Mouse (Mus musculus) midbrain, embryonic 15.5 days (tissue): ENCODE measurements around the gene Pmm1. TPM values are rescaled to one million over a fixed set of nuclear protein-coding genes. Genes with fewer than 3 reads are reported as not detected.

Source experiments
- ATAC-seq: fragments of 200-750 bp; cut with Nextera tagmentation; replicated peaks from 2 replicates; pipeline ENCODE4 v1.8.0; 2017; ENCODE audit warnings: moderate TSS enrichment
- H3K27ac ChIP-seq: fragments of 300-500 bp; sonication (generic); 2 replicates; pipeline ENCODE4 v1.5.1; 2015; ENCODE audit warnings: mild to moderate bottlenecking, inconsistent platforms
- H3K27me3 ChIP-seq: fragments of 300-500 bp; sonication (generic); replicated peaks from 2 replicates; pipeline ENCODE4 v1.6.1; 2015; ENCODE audit warnings: inconsistent platforms
- H3K36me3 ChIP-seq: fragments of 300-500 bp; sonication (generic); replicated peaks from 2 replicates; pipeline ENCODE4 v1.6.1; 2015; ENCODE audit warnings: inconsistent platforms
- H3K4me1 ChIP-seq: fragments of 300-500 bp; sonication (generic); 2 replicates; pipeline ENCODE4 v1.6.1; 2015; ENCODE audit warnings: inconsistent platforms
- H3K4me2 ChIP-seq: fragments of 300-500 bp; sonication (generic); 2 replicates; pipeline ENCODE4 v1.6.1; 2015; ENCODE audit warnings: inconsistent platforms, mild to moderate bottlenecking, moderate library complexity
- H3K4me3 ChIP-seq: fragments of 300-500 bp; sonication (generic); 2 replicates; pipeline ENCODE4 v1.5.1; 2015; ENCODE audit warnings: mild to moderate bottlenecking, inconsistent platforms
- H3K9ac ChIP-seq: fragments of 300-500 bp; sonication (generic); 2 replicates; pipeline ENCODE4 v1.6.1; 2015; ENCODE audit warnings: mild to moderate bottlenecking, inconsistent platforms
- H3K9me3 ChIP-seq: fragments of 300-500 bp; sonication (generic); 2 replicates; pipeline ENCODE4 v1.6.1; 2016; ENCODE audit warnings: inconsistent platforms
- WGBS: fragments of 180-500 bp; shearing (Covaris S2); methylation state at CpG from one replicate; pipeline ENCODE4 v1.1.7; 2015; ENCODE audit warnings: mixed read lengths; 5-methylcytosine and 5-hydroxymethylcytosine counted together
- polyA plus RNA-seq: library from polyadenylated mRNA; unstranded; fragments of >200 nt; fragmentation: Nextera tagmentation; extraction: Ambion mirVana; gene quantifications from 2 replicates; pipeline ENCODE4 v1.2.1, GENCODE M21; 2015

Pmm1 gene
- polyA plus RNA-seq, 1 experiment from 2014 or later = 84.3 TPM

DNA sequence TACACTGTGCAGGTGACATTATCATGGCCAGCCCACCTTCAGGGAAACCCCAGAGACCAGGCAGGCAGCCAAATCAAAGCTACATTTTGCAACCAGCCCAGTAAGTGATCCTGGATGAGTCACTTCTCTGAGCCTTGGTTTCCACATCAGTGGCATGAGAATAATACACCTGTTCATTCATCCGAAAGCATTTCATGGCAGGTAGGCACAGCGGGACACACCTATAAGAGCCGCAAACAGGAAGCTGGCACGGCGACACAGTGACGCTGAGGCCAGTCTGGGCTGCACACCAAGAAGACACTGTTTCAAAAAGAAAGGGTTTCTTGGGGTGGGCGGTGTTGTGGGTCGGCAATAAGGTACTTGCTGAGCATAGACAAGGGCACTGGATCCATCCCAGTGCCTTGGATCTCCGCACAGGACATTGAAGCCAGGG, 6.6 kb downstream of the Pmm1 start:
- H3K9me3 ChIP-seq = no peaks in the 10 kb centered on the region
- H3K4me2 ChIP-seq = no peak overlapping the region
- no peak for ATAC-seq
- H3K27me3 ChIP-seq = no peaks in the 10 kb centered on the region
- peaks cover 32% of the 10 kb centered on the region for H3K36me3 ChIP-seq
- no peak overlapping the region for H3K9ac ChIP-seq
- 97% methylated on average over 9 of the region's 9 CpGs for WGBS
- H3K27ac ChIP-seq = no peak overlapping the region
- no peak overlapping the region for H3K4me3 ChIP-seq
- H3K4me1 ChIP-seq = no peaks in the 10 kb centered on the region; the same call in 1 of the 2 replicates

DNA sequence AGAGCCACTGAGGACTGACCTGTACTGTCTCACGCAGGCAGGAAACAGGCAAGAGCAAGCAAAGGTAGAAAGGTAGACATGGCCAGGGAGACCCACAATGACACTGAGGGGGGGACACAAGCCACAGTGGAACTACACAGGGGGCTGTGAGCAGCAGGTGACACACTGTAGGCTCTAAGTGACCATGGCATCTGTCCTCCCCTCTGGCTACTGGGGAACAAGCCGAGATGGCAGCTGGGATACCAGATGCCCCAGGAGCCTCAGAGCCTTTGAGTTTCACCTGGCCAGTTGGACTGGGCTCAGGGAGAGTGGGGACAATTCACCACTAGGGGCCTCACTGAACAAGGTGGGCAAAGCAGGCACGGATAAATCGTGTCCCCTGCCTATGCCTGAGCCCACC, 8.4 kb downstream of the Pmm1 start:
- no peak for ATAC-seq
- no peaks in the 10 kb centered on the region for H3K4me1 ChIP-seq
- H3K27ac ChIP-seq = no peak overlapping the region
- H3K36me3 ChIP-seq = peaks cover 34% of the 10 kb centered on the region
- WGBS = 93% methylated on average over 4 of the region's 4 CpGs
- no peak overlapping the region for H3K9ac ChIP-seq
- no peak overlapping the region for H3K4me2 ChIP-seq
- no peaks in the 10 kb centered on the region for H3K9me3 ChIP-seq
- H3K4me3 ChIP-seq = no peak overlapping the region
- H3K27me3 ChIP-seq = no peaks in the 10 kb centered on the region

DNA sequence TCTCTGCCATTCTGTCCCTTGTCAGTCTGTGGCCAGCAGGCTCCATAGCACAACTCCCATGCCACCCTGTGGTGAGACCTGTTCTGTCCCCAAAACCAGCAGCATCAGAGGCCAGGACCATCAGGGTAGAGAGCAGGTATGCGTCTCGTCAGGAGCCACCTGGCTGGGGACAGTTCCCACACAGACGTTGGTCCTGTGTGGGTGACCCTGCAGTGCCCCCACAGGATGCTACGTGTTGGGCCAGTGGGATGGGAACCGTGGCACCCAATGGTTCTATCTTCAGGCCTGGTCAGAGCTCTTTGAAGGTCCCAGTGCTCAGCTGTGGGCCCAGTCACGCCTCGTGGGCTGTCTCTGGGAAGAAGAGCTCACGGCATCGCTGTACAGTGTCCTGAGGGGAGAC, 9.6 kb downstream of the Pmm1 start:
- WGBS = 92% methylated on average over 9 of the region's 9 CpGs
- no peaks in the 10 kb centered on the region for H3K27me3 ChIP-seq
- peaks cover 42% of the 10 kb centered on the region for H3K36me3 ChIP-seq

GRCm38 (mm10) chr15:81950716-81951115, 10.0 kb downstream of the Pmm1 start:
- Histone ChIP-seq H3K4me2 (no peak overlapping the region), H3K9me3 (no peaks in the 10 kb centered on the region), H3K27me3 (no peaks in the 10 kb centered on the region), H3K4me3 (no peak overlapping the region), H3K4me1 (no peaks in the 10 kb centered on the region), H3K27ac (no peak overlapping the region), H3K9ac (no peak overlapping the region), H3K36me3 (peaks cover 42% of the 10 kb centered on the region)
- ATAC-seq = no peak
- WGBS = 87% methylated on average over 5 of the region's 5 CpGs

More for the DNA sequence above, 9.6 kb downstream of the Pmm1 start:
- Histone ChIP-seq H3K9me3 (no peaks in the 10 kb centered on the region), H3K4me1 (no peaks in the 10 kb centered on the region), H3K9ac (no peak overlapping the region), H3K27ac (no peak overlapping the region), H3K4me3 (no peak overlapping the region), H3K4me2 (no peak overlapping the region)
- no peak for ATAC-seq

GRCm38 (mm10) chr15:81949476-81950131, 11.1 kb downstream of the Pmm1 start:
- no peak overlapping the region for H3K4me2 ChIP-seq
- no peak overlapping the region for H3K9ac ChIP-seq
- no peak overlapping the region for H3K27ac ChIP-seq
- H3K27me3 ChIP-seq = no peaks in the 10 kb centered on the region
- H3K4me1 ChIP-seq = no peaks in the 10 kb centered on the region
- no peak for ATAC-seq
- no peaks in the 10 kb centered on the region for H3K9me3 ChIP-seq
- H3K36me3 ChIP-seq = peaks cover 32% of the 10 kb centered on the region; the same call in 1 of the 2 replicates
- 74% methylated on average over 11 of the region's 11 CpGs for WGBS
- H3K4me3 ChIP-seq = no peak overlapping the region

GRCm38 (mm10) chr15:81949076-81949475, 11.7 kb downstream of the Pmm1 start:
- H3K4me2 ChIP-seq = no peak overlapping the region
- peaks cover 30% of the 10 kb centered on the region; the same call in 1 of the 2 replicates for H3K36me3 ChIP-seq
- no peaks in the 10 kb centered on the region for H3K4me1 ChIP-seq
- WGBS = 84% methylated on average over 10 of the region's 10 CpGs
- H3K9ac ChIP-seq = no peak overlapping the region
- no peak overlapping the region for H3K4me3 ChIP-seq
- H3K27ac ChIP-seq = no peak overlapping the region
- no peaks in the 10 kb centered on the region for H3K27me3 ChIP-seq
- H3K9me3 ChIP-seq = no peaks in the 10 kb centered on the region
- no peak for ATAC-seq

- Histone ChIP-seq H3K9ac (no peak overlapping the region), H3K9me3 (no peaks in the 10 kb centered on the region), H3K4me2 (no peak overlapping the region), H3K27ac (no peak overlapping the region), H3K27me3 (no peaks in the 10 kb centered on the region), H3K36me3 (peaks cover 14% of the 10 kb centered on the region; the same call in 1 of the 2 replicates), H3K4me1 (peaks cover 19% of the 10 kb centered on the region), H3K4me3 (no peak overlapping the region)
- WGBS = 8% methylated on average over 9 of the region's 9 CpGs
- ATAC-seq = no peak
These were observed 17.5 kb downstream of the Pmm1 start for GRCm38 (mm10) chr15:81943176-81943749.

DNA sequence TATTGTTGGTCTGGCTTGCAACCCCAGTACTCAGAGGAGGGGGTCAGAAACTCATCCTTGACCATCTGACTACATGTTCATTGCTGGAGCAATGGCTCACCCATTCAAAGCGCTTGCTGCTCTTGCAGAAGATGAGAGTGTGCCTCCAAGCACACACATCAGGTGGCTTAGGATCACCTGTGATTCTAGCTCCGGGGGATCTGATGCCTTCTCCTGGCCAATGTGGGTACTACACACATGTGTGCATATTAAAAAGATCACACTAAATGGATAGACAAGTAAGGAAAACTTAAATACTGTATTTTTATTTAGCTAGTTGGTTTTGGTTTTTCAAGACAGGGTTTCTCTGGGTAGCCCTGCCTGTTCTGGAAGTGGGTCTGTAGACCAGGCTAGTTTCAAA, 19.7 kb downstream of the Pmm1 start:
- H3K9ac ChIP-seq = no peak overlapping the region
- H3K9me3 ChIP-seq = no peaks in the 10 kb centered on the region
- H3K36me3 ChIP-seq = 0 out of 2 replicates have a peak, but pooled peaks cover 6% of the 10 kb centered on the region
- H3K27ac ChIP-seq = no peak overlapping the region
- WGBS = 95% methylated on average over 2 of the region's 2 CpGs
- peaks cover 37% of the 10 kb centered on the region for H3K4me1 ChIP-seq
- no peak overlapping the region for H3K4me3 ChIP-seq
- H3K27me3 ChIP-seq = no peaks in the 10 kb centered on the region
- no peak overlapping the region for H3K4me2 ChIP-seq
- ATAC-seq = no peak

DNA sequence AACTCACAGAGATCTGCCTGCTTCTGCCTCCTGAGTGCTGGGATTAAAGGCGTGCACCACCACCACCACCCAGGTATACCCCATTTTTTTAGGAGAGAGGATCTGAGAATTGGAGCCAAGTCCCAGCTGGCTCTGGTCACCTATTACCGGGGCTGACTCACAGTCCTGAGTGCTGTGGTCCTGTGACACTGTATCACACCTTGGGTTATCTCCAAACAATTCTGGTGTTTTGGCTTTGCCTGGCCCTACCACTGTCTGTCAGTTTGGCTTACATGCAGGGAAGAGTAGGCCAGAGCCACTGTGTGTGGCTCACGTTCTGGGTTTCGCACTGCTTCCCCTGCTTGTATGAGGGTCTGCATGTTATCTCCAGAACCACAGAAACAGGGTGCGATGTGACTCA, 20.5 kb downstream of the Pmm1 start:
- 93% methylated on average over 5 of the region's 5 CpGs for WGBS
- ATAC-seq = no peak
- Histone ChIP-seq H3K4me3 (no peak overlapping the region), H3K36me3 (0 out of 2 replicates have a peak, but pooled peaks cover 6% of the 10 kb centered on the region), H3K9me3 (no peaks in the 10 kb centered on the region), H3K27me3 (no peaks in the 10 kb centered on the region), H3K27ac (no peak overlapping the region), H3K9ac (no peak overlapping the region), H3K4me1 (peaks cover 39% of the 10 kb centered on the region), H3K4me2 (no peak overlapping the region)

DNA sequence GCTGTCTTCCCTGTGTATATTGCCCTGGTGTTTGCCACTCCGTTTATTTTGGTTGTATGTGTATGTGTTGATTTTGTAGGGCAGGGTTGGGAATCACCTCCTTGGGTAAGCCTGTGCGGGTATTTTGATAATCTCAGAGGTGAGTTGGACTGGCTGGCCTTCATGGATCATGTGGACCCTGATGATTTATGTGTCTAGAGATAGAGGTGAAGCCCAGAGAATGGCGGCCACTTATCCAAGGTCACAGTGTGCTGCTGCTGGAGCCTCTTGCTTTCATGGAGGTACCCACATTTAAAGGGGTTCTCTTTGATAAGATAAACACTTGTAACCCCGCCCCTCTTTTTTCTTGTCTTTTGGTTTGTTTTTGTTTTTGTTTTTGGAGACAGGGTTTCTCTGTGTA, 21.0 kb downstream of the Pmm1 start:
- no peak overlapping the region for H3K9ac ChIP-seq
- 0 out of 2 replicates have a peak, but pooled peaks cover 6% of the 10 kb centered on the region for H3K36me3 ChIP-seq
- no peak overlapping the region for H3K4me2 ChIP-seq
- ATAC-seq = no peak
- H3K9me3 ChIP-seq = no peaks in the 10 kb centered on the region
- no peak overlapping the region for H3K4me3 ChIP-seq
- 92% methylated on average over 4 of the region's 4 CpGs for WGBS
- no peak overlapping the region for H3K27ac ChIP-seq
- H3K4me1 ChIP-seq = peaks cover 39% of the 10 kb centered on the region
- no peaks in the 10 kb centered on the region for H3K27me3 ChIP-seq

DNA sequence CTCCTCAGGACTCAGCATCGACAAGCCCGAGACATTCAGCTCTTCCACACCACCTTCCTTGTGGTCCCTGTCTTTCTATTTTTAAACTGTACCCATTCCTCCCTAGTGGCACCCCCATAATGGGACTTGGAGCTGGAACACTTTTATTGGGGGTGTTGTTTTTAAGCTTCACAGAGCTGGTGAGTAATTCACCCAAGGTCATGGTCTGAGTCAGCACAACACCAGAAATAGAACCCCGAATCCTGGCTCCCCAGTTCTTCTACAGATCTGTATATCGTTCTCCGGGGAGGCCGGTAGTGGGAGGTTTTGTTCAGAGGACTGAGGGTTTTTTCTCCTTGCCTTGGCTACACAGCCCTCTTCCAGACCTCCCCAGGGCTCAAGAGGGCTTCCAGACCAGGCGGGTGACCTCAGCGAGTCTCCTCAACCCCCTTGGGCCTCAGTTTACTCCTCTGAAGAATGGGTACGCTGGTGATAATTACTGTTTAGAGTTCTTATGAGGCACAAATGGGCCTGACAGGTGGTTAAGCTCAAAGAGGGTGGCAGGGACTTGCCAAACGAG, 21.5 kb downstream of the Pmm1 start:
- 0 out of 2 replicates have a peak, but pooled peaks cover 6% of the 10 kb centered on the region for H3K36me3 ChIP-seq
- no peaks in the 10 kb centered on the region for H3K9me3 ChIP-seq
- 89% methylated on average over 10 of the region's 10 CpGs for WGBS
- no peak for ATAC-seq
- no peak overlapping the region for H3K9ac ChIP-seq
- H3K4me1 ChIP-seq = peaks cover 39% of the 10 kb centered on the region
- H3K4me2 ChIP-seq = peak overlapping the region; percentile 66
- no peak overlapping the region for H3K4me3 ChIP-seq
- H3K27ac ChIP-seq = peak overlapping the region; percentile 23; the same call in 1 of the 2 replicates
- no peaks in the 10 kb centered on the region for H3K27me3 ChIP-seq

GRCm38 (mm10) chr15:81938246-81938645, 22.5 kb downstream of the Pmm1 start:
- peak overlapping the region; percentile 79 for H3K9ac ChIP-seq
- H3K36me3 ChIP-seq = 0 out of 2 replicates have a peak, but pooled peaks cover 6% of the 10 kb centered on the region
- H3K4me2 ChIP-seq = peak overlapping the region; percentile 66
- H3K27ac ChIP-seq = peak overlapping the region; percentile 93
- no peaks in the 10 kb centered on the region for H3K27me3 ChIP-seq
- H3K4me3 ChIP-seq = peak overlapping the region; percentile 62
- H3K9me3 ChIP-seq = no peaks in the 10 kb centered on the region
- peaks cover 36% of the 10 kb centered on the region for H3K4me1 ChIP-seq
- WGBS = 15% methylated on average over 2 of the region's 2 CpGs
- peak; percentile 21; the same call in 1 of the 2 replicates for ATAC-seq
